Mouse (Mus musculus) megakaryocyte-erythroid progenitor cell, adult 5-6 weeks (primary cell): Measurements from ENCODE around the gene Lnpep. TPM values are rescaled to one million over a fixed set of nuclear protein-coding genes. Genes with fewer than 3 reads are reported as not detected.
"Not testable (repeated sequence)": the region's sequence is repeated elsewhere in the genome, so short reads cannot be mapped to it uniquely, and the experiment has no call there.

Experiments
- ATAC-seq: replicated peaks from 2 replicates; pipeline ENCODE4 v1.8.0; 2016; ENCODE audit warnings: mild to moderate bottlenecking, inconsistent platforms; ENCODE audit not compliant: severe bottlenecking, poor library complexity, low FRiP score, low TSS enrichment
- total RNA-seq, 2 experiments: library from RNA; stranded (forward) in 1 of 2; stranded (reverse) in 1 of 2; fragments of 200-1000, 215-1000 nt in 1 of 2; fragments of >200 nt in 1 of 2; fragmentation: Nextera tagmentation in 1 of 2; gene quantifications; 2 replicates each; pipeline ENCODE4 v1.2.3; 2014 to 2017

Lnpep gene
- total RNA-seq (2014; fragmentation: Nextera tagmentation) (34.2 and 39.9 TPM in 2 replicates), total RNA-seq (2017) (40.1 and 53.3 TPM in 2 replicates)

GRCm38 (mm10) chr17:17624957-17625586 lies at the start of gene Lnpep:
Lnpep (minus strand) TSS chr17:17625050.
- ATAC-seq: peak; percentile 88

- no peak for ATAC-seq
Measured at GRCm38 (mm10) chr17:17655829-17656176, 31.0 kb upstream of the Lnpep start.

- peak; percentile 56 for ATAC-seq
Measured at GRCm38 (mm10) chr17:17654997-17655828, 30.4 kb upstream of the Lnpep start.

GRCm38 (mm10) chr17:17652570-17652969 lies 27.7 kb upstream of the Lnpep start:
- ATAC-seq: no peak

- ATAC-seq: peak; percentile 98
Measured at GRCm38 (mm10) chr17:17645738-17646137, 20.9 kb upstream of the Lnpep start.

GRCm38 (mm10) chr17:17637387-17637786 lies 12.5 kb upstream of the Lnpep start:
- no peak for ATAC-seq

- ATAC-seq: no peak
Measured at GRCm38 (mm10) chr17:17636147-17636546, 11.3 kb upstream of the Lnpep start.

GRCm38 (mm10) chr17:17634033-17634432 lies 9.2 kb upstream of the Lnpep start:
- no peak for ATAC-seq

GRCm38 (mm10) chr17:17631985-17632384 lies 7.1 kb upstream of the Lnpep start:
- no peak for ATAC-seq

- not testable (repeated sequence) for ATAC-seq
Measured at GRCm38 (mm10) chr17:17628237-17628879, 3.5 kb upstream of the Lnpep start.

GRCm38 (mm10) chr17:17627558-17627957 lies 2.7 kb upstream of the Lnpep start:
- ATAC-seq: no peak

GRCm38 (mm10) chr17:17625887-17626679 lies 1.2 kb upstream of the Lnpep start:
- ATAC-seq: no peak

GRCm38 (mm10) chr17:17624421-17624956 lies 361 bp downstream of the Lnpep start:
- peak; percentile 80 for ATAC-seq

- ATAC-seq: peak; percentile 27
Measured at GRCm38 (mm10) chr17:17623890-17624420, 895 bp downstream of the Lnpep start.

GRCm38 (mm10) chr17:17623221-17623889 lies 1.5 kb downstream of the Lnpep start:
- no peak for ATAC-seq

GRCm38 (mm10) chr17:17622576-17622975 lies 2.3 kb downstream of the Lnpep start:
- ATAC-seq: no peak

GRCm38 (mm10) chr17:17621586-17621985 lies 3.3 kb downstream of the Lnpep start:
- ATAC-seq: no peak

- peak; percentile 48; the same call in 1 of the 2 replicates for ATAC-seq
Measured at GRCm38 (mm10) chr17:17618463-17618862, 6.4 kb downstream of the Lnpep start.
